Comparison of ENCODE assay signal across 24 mouse cellular contexts in the genomic region with DNA sequence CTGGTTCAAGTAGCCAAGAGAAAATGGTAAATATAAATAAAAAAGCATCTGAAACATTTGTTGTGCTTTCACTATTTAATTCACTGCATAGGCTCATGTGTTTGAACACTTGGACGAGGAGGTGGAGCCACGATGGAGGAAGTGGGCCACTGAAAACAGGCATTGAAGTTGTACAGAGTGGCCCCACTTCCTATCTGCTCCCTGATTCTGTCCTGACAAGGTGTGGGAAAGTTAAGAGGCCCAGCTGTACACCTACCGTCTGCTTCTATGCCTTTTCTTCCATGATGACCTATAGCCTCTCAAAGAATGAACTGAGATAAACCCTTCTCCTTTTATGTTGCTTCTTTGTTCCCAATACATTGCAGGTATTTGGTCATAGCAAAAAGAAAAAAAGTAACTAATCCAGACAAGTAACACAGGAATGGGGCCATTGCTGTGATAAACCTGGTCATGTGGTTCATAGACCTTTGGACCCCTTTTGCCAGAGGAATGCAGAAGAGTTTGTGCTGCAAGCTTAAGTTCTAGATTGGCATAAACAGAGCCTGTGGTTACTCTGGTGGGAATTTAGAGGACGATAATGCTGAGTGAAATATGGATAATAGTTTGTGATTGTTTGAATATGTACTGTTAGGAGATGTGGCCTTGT. TPM values are rescaled to one million over a fixed set of nuclear protein-coding genes. Genes with fewer than 3 reads are reported as not detected.
DNase-seq lines count a peak whose midpoint lies in the region; ATAC-seq and TF ChIP-seq lines count a peak whose summit lies in the region.
"Had no signal": no experiment of that assay in that cellular context is flagged by ENCODE, and none has a peak within 500 bp of the region (broad histone marks: within the 10 kb centered on the region; RNA-seq: fewer than 3 reads in every experiment).

No protein-coding gene starts in this region.

- no peaks in the 10 kb centered on the region for H3K4me1 ChIP-seq in kidney, embryonic 14.5 days (ENCODE audit: control insufficient read depth, insufficient read depth, low read length)
- H3K4me1 ChIP-seq in liver, adult 2 months (ENCODE audit: control insufficient read depth, insufficient read depth, low read length) = no peaks in the 10 kb centered on the region
- H3K4me1 ChIP-seq in liver, embryonic 11.5 days (replicated peaks; ENCODE audit: control insufficient read depth, insufficient read depth, low read length) = no peaks in the 10 kb centered on the region
- 0 out of 2 replicates have a peak, but pooled peaks cover 2% of the 10 kb centered on the region for H3K4me1 ChIP-seq in stomach, embryonic 14.5 days (ENCODE audit: control insufficient read depth, insufficient read depth, low read length)
- H3K4me1 ChIP-seq in forebrain, embryonic 11.5 days (replicated peaks; ENCODE audit: control insufficient read depth, insufficient read depth, low read length) = no peaks in the 10 kb centered on the region
- H3K4me1 ChIP-seq: embryonic facial prominence, embryonic 15.5 days; forebrain, embryonic 10.5 days; forebrain, embryonic 15.5 days; heart, embryonic 13.5 days; hindbrain, embryonic 12.5 days had no signal

- H3K36me3 ChIP-seq in kidney, embryonic 14.5 days (ENCODE audit: control insufficient read depth, insufficient read depth, low read length) = no peaks in the 10 kb centered on the region
- no peaks in the 10 kb centered on the region for H3K36me3 ChIP-seq in liver, adult 2 months (ENCODE audit: control insufficient read depth, insufficient read depth, low read length)
- no peaks in the 10 kb centered on the region for H3K36me3 ChIP-seq in liver, embryonic 11.5 days (ENCODE audit: control insufficient read depth, insufficient read depth, low read length)
- no peaks in the 10 kb centered on the region for H3K36me3 ChIP-seq in stomach, embryonic 14.5 days (ENCODE audit: control insufficient read depth, insufficient read depth, low read length)
- no peaks in the 10 kb centered on the region for H3K36me3 ChIP-seq in forebrain, embryonic 11.5 days (ENCODE audit: control insufficient read depth, insufficient read depth, low read length)
- H3K36me3 ChIP-seq: embryonic facial prominence, embryonic 15.5 days; forebrain, embryonic 10.5 days; forebrain, embryonic 15.5 days; heart, embryonic 13.5 days; hindbrain, embryonic 12.5 days had no signal

- no peak overlapping the region for H3K4me2 ChIP-seq in kidney, embryonic 14.5 days (replicated peaks; ENCODE audit: low read depth, low read length)
- no peak overlapping the region for H3K4me2 ChIP-seq in liver, embryonic 11.5 days
- no peak overlapping the region for H3K4me2 ChIP-seq in stomach, embryonic 14.5 days (replicated peaks; ENCODE audit: low read depth, low read length)
- H3K4me2 ChIP-seq in forebrain, embryonic 11.5 days (ENCODE audit: low read depth, low read length, severe bottlenecking) = no peak overlapping the region
- H3K4me2 ChIP-seq: embryonic facial prominence, embryonic 15.5 days; forebrain, embryonic 15.5 days; heart, embryonic 13.5 days; hindbrain, embryonic 12.5 days had no signal

- no peak overlapping the region for H3K9ac ChIP-seq in kidney, embryonic 14.5 days (ENCODE audit: low read depth, low read length)
- no peak overlapping the region for H3K9ac ChIP-seq in liver, adult 2 months (ENCODE audit: low read depth, low read length)
- no peak overlapping the region for H3K9ac ChIP-seq in liver, embryonic 11.5 days (ENCODE audit: low read depth, low read length)
- H3K9ac ChIP-seq in stomach, embryonic 14.5 days (replicated peaks; ENCODE audit: low read depth, low read length) = no peak overlapping the region
- no peak overlapping the region for H3K9ac ChIP-seq in forebrain, embryonic 11.5 days (ENCODE audit: low read length)
- H3K9ac ChIP-seq: embryonic facial prominence, embryonic 15.5 days; forebrain, embryonic 15.5 days; heart, embryonic 13.5 days; hindbrain, embryonic 12.5 days had no signal

- no peak for TF ChIP-seq POLR2A in liver, adult 2 months (IDR thresholded peaks at IDR 0.05; ENCODE audit: extremely low read depth, insufficient read depth, low read length)

- no peaks in the 10 kb centered on the region for H3K79me2 ChIP-seq in liver, adult 2 months (ENCODE audit: control insufficient read depth, insufficient read depth, low read length)

- TF ChIP-seq CTCF in liver, adult 2 months (IDR thresholded peaks at IDR 0.05; ENCODE audit: low read depth, low read length) = no peak

- H3K4me3 ChIP-seq in kidney, embryonic 14.5 days (ENCODE audit: low read length) = no peak overlapping the region
- no peak overlapping the region for H3K4me3 ChIP-seq in liver, adult 2 months (ENCODE audit: insufficient read depth, low read depth, low read length)
- H3K4me3 ChIP-seq in liver, embryonic 11.5 days (ENCODE audit: low read depth, low read length) = no peak overlapping the region
- H3K4me3 ChIP-seq in stomach, embryonic 14.5 days (ENCODE audit: low read depth, low read length) = no peak overlapping the region
- H3K4me3 ChIP-seq in forebrain, embryonic 11.5 days (ENCODE audit: low read depth, low read length) = no peak overlapping the region
- H3K4me3 ChIP-seq: embryonic facial prominence, embryonic 15.5 days; erythroblast, embryonic 14.5 days; forebrain, embryonic 10.5 days; forebrain, embryonic 15.5 days; heart, embryonic 13.5 days; hindbrain, embryonic 12.5 days had no signal

- H3K27me3 ChIP-seq in kidney, embryonic 14.5 days (ENCODE audit: control insufficient read depth, insufficient read depth, low read length) = no peaks in the 10 kb centered on the region
- no peaks in the 10 kb centered on the region for H3K27me3 ChIP-seq in liver, adult 2 months (ENCODE audit: control insufficient read depth, insufficient read depth, low read length)
- no peaks in the 10 kb centered on the region for H3K27me3 ChIP-seq in liver, embryonic 11.5 days (replicated peaks; ENCODE audit: control insufficient read depth, insufficient read depth, low read length)
- no peaks in the 10 kb centered on the region for H3K27me3 ChIP-seq in stomach, embryonic 14.5 days (ENCODE audit: control insufficient read depth, insufficient read depth, low read length)
- H3K27me3 ChIP-seq in forebrain, embryonic 11.5 days (ENCODE audit: control insufficient read depth, insufficient read depth, low read length) = no peaks in the 10 kb centered on the region
- H3K27me3 ChIP-seq: CH12.LX; embryonic facial prominence, embryonic 15.5 days; forebrain, embryonic 15.5 days; heart, embryonic 13.5 days; hindbrain, embryonic 12.5 days; Patski had no signal

- no peaks in the 10 kb centered on the region for H3K9me3 ChIP-seq in kidney, embryonic 14.5 days (ENCODE audit: control insufficient read depth, low read length)
- H3K9me3 ChIP-seq in liver, embryonic 11.5 days (ENCODE audit: control insufficient read depth, low read length) = no peaks in the 10 kb centered on the region
- H3K9me3 ChIP-seq in stomach, embryonic 14.5 days (ENCODE audit: control insufficient read depth, low read depth, low read length) = no peaks in the 10 kb centered on the region
- H3K9me3 ChIP-seq in forebrain, embryonic 11.5 days (ENCODE audit: control insufficient read depth, low read length) = no peaks in the 10 kb centered on the region
- H3K9me3 ChIP-seq: embryonic facial prominence, embryonic 15.5 days; forebrain, embryonic 10.5 days; forebrain, embryonic 15.5 days; heart, embryonic 13.5 days; hindbrain, embryonic 12.5 days had no signal

- DNase-seq in kidney, adult 8-10 months = peak; percentile 45 to 49
- DNase-seq in liver, adult 2 months (ENCODE audit: extremely low read depth, low read depth, low spot score) = peak; percentile 49
- no peak for DNase-seq in liver, embryonic 11.5 days (ENCODE audit: low spot score)
- DNase-seq in yolk sac, embryonic 10.5 days (ENCODE audit: low spot score) = peak; percentile 17
- DNase-seq in embryo, embryonic 9.5 days (ENCODE audit: extremely low spot score) = no peak
- no peak for DNase-seq in forebrain, embryonic 11.5 days (ENCODE audit: low spot score)
- DNase-seq: adrenal gland, adult 2 months; adrenal gland, postnatal 25 days; cerebellum, adult 2 months; cerebellum, postnatal 10 days; gastrocnemius, postnatal 36 days; heart, adult 11 months; heart, postnatal 4 days had no signal

- H3K27ac ChIP-seq in kidney, embryonic 14.5 days (ENCODE audit: low read depth, low read length) = no peak overlapping the region
- no peak overlapping the region for H3K27ac ChIP-seq in liver, adult 2 months (replicated peaks; ENCODE audit: insufficient read depth, low read depth, low read length)
- H3K27ac ChIP-seq in liver, embryonic 11.5 days (ENCODE audit: low read depth, low read length) = no peak overlapping the region
- H3K27ac ChIP-seq in stomach, embryonic 14.5 days (ENCODE audit: low read length) = no peak overlapping the region
- no peak overlapping the region for H3K27ac ChIP-seq in forebrain, embryonic 11.5 days (ENCODE audit: low read depth, low read length)
- H3K27ac ChIP-seq: embryonic facial prominence, embryonic 15.5 days; forebrain, embryonic 10.5 days; forebrain, embryonic 15.5 days; heart, embryonic 13.5 days; hindbrain, embryonic 12.5 days had no signal

- 86% methylated on average over 4 of the region's 4 CpGs for WGBS in kidney, embryonic 14.5 days
- 78% methylated on average over 4 of the region's 4 CpGs for WGBS in liver, adult 2 months
- 66% methylated on average over 4 of the region's 4 CpGs for WGBS in liver, embryonic 11.5 days
- WGBS in stomach, embryonic 14.5 days = 59% methylated on average over 4 of the region's 4 CpGs
- 84% methylated on average over 4 of the region's 4 CpGs for WGBS in forebrain, embryonic 11.5 days

- no peak for ATAC-seq in kidney, embryonic 14.5 days (ENCODE audit: low FRiP score, low TSS enrichment)
- no peak for ATAC-seq in liver, embryonic 11.5 days (replicated peaks; ENCODE audit: low FRiP score)
- peak; percentile 82 for ATAC-seq in stomach, embryonic 14.5 days (ENCODE audit: insufficient number of reproducible peaks, insufficient read depth, low FRiP score, low read depth)
- no peak for ATAC-seq in forebrain, embryonic 11.5 days (replicated peaks; ENCODE audit: low FRiP score)
- ATAC-seq: activated CD4-positive, CD25-positive, alpha-beta regulatory T cell, adult 4 months; forebrain, embryonic 15.5 days; Patski had no signal

RNA-seq across cellular contexts. Expression of a gene that starts 23.6 kb away (rescaled TPM):
- 7.1 and 8.5 TPM in 2 replicates for polyA plus RNA-seq in kidney, embryonic 14.5 days (2014; fragmentation: Nextera tagmentation; extraction: Ambion mirVana)
- total RNA-seq in liver, adult 2 months (2014; rRNA removed) = 0.09 and 0.34 TPM in 2 replicates
- polyA plus RNA-seq in liver, adult 2 months (2012; rRNA removed) = 0.07 TPM in 2 replicates
- polyA plus RNA-seq in liver, embryonic 11.5 days (2014; fragmentation: Nextera tagmentation; extraction: Ambion mirVana) = 2.3 and 2.9 TPM in 2 replicates
- polyA plus RNA-seq in stomach, embryonic 14.5 days (2014; fragmentation: Nextera tagmentation; extraction: Ambion mirVana) = 12.6 and 13.3 TPM in 2 replicates
- polyA plus RNA-seq in forebrain, embryonic 11.5 days (2014; fragmentation: Nextera tagmentation; extraction: Ambion mirVana) = 1.4 and 2.2 TPM in 2 replicates
- polyA plus RNA-seq: erythroblast, embryonic 14.5 days had no signal

RNA-seq across cellular contexts. Expression of a gene that starts 47.7 kb away (rescaled TPM):
- polyA plus RNA-seq in kidney, embryonic 14.5 days (2014; fragmentation: Nextera tagmentation; extraction: Ambion mirVana) = 58.0 and 60.5 TPM in 2 replicates
- 35.9 and 43.6 TPM in 2 replicates for total RNA-seq in liver, adult 2 months (2014; rRNA removed)
- polyA plus RNA-seq in liver, adult 2 months (2012; rRNA removed) = 10.2 and 11.0 TPM in 2 replicates
- polyA plus RNA-seq in liver, embryonic 11.5 days (2014; fragmentation: Nextera tagmentation; extraction: Ambion mirVana) = 55.1 and 64.2 TPM in 2 replicates
- polyA plus RNA-seq in stomach, embryonic 14.5 days (2014; fragmentation: Nextera tagmentation; extraction: Ambion mirVana) = 54.9 and 59.3 TPM in 2 replicates
- polyA plus RNA-seq in forebrain, embryonic 11.5 days (2014; fragmentation: Nextera tagmentation; extraction: Ambion mirVana) = 48.0 and 52.7 TPM in 2 replicates

Comparison
In these comparisons a context has a peak if more than half of its experiments do, and no peak if none do; other contexts are left out.
1. DNase-seq: peak in kidney, adult 8-10 months (2 of 2), liver, adult 2 months (single experiment) and yolk sac, embryonic 10.5 days (single experiment); none in liver, embryonic 11.5 days (single experiment), embryo, embryonic 9.5 days (single experiment) and forebrain, embryonic 11.5 days (single experiment).